Mouse (Mus musculus) heart, postnatal 0 days (tissue): ENCODE results near the gene Slc9b2. TPM values are rescaled to one million over a fixed set of nuclear protein-coding genes. Genes with fewer than 3 reads are reported as not detected.

Source experiments
- ATAC-seq: fragments of 200-750 bp; cut with Nextera tagmentation; 2 replicates; pipeline ENCODE4 v1.8.0; 2017; ENCODE audit warnings: low read depth, moderate number of reproducible peaks, moderate library complexity; ENCODE audit not compliant: insufficient read depth
- DNase-seq: peaks from one replicate; pipeline ENCODE4 v3.0.0-alpha.2; 2016; ENCODE audit warnings: low spot score
- H3K27ac ChIP-seq: fragments of 300-500 bp; sonication (generic); 2 replicates; pipeline ENCODE4 v1.5.1; 2014; ENCODE audit warnings: low read depth, mild to moderate bottlenecking
- H3K27me3 ChIP-seq: fragments of 300-500 bp; sonication (generic); 2 replicates; pipeline ENCODE4 v1.6.1; 2014; ENCODE audit warnings: low read length, mixed read lengths; ENCODE audit not compliant: control insufficient read depth, insufficient read depth
- H3K36me3 ChIP-seq: fragments of 300-500 bp; sonication (generic); replicated peaks from 2 replicates; pipeline ENCODE4 v1.6.1; 2014; ENCODE audit warnings: low read length, mixed read lengths; ENCODE audit not compliant: control insufficient read depth, insufficient read depth
- H3K4me1 ChIP-seq: fragments of 300-500 bp; sonication (generic); 2 replicates; pipeline ENCODE4 v1.6.1; 2014; ENCODE audit warnings: antibody characterized with exemption; ENCODE audit not compliant: control insufficient read depth, insufficient read depth
- H3K4me2 ChIP-seq: fragments of 300-500 bp; sonication (generic); 2 replicates; pipeline ENCODE4 v1.6.1; 2014; ENCODE audit warnings: low read depth, mild to moderate bottlenecking, low read length, moderate library complexity
- H3K4me3 ChIP-seq: fragments of 300-500 bp; sonication (generic); 2 replicates; pipeline ENCODE4 v1.5.1; 2014; ENCODE audit warnings: low read depth, low read length
- H3K9ac ChIP-seq: fragments of 300-500 bp; sonication (generic); replicated peaks from 2 replicates; pipeline ENCODE4 v1.6.1; 2014; ENCODE audit warnings: low read depth, low read length, mixed read lengths
- H3K9me3 ChIP-seq: fragments of 300-500 bp; sonication (generic); replicated peaks from 2 replicates; pipeline ENCODE4 v1.6.1; 2016; ENCODE audit warnings: low read length; ENCODE audit not compliant: control insufficient read depth
- CTCF ChIP-seq: IDR thresholded peaks from 2 replicates; pipeline ENCODE4 v1.5.1; 2016; ENCODE audit warnings: antibody characterized with exemption, control low read depth, low read depth
- EP300 ChIP-seq: IDR thresholded peaks from 2 replicates; pipeline ENCODE4 v1.6.1; 2016; ENCODE audit warnings: antibody characterized with exemption, low read depth
- WGBS: fragments of 180-500 bp; shearing (Covaris S2); extraction: QIAGEN DNeasy Blood & Tissue Kit; methylation state at CpG from one replicate; pipeline ENCODE4 v1.1.7; 2014; 5-methylcytosine and 5-hydroxymethylcytosine counted together
- polyA plus RNA-seq: library from polyadenylated mRNA; unstranded; fragments of >200 nt; fragmentation: Nextera tagmentation; extraction: Ambion mirVana; gene quantifications from 2 replicates; pipeline ENCODE4 v1.2.1, GENCODE M21; 2015
- total RNA-seq: library from RNA; depleted of rRNA; stranded (reverse); fragments of >200 nt; gene quantifications from 2 replicates; pipeline ENCODE4 v1.2.3, GENCODE M21; 2014; ENCODE audit warnings: low replicate concordance

Gene Slc9b2
- total and polyA plus RNA-seq, 2 experiments from 2014 or later: 0.11 TPM; not detected in 1

- ATAC-seq (no peak), DNase-seq (no peak)
- Histone ChIP-seq H3K27ac (no peak overlapping the region), H3K4me1 (no peaks in the 10 kb centered on the region; the same call in 1 of the 2 replicates), H3K4me3 (no peak overlapping the region), H3K9me3 (no peaks in the 10 kb centered on the region), H3K36me3 (no peaks in the 10 kb centered on the region), H3K4me2 (no peak overlapping the region), H3K9ac (no peak overlapping the region), H3K27me3 (no peaks in the 10 kb centered on the region)
- TF ChIP-seq CTCF: no peak
- TF ChIP-seq EP300: no peak
- 89% methylated on average over 1 of the region's 1 CpGs for WGBS
Measured at GRCm38 (mm10) chr3:135295559-135295958, 11.9 kb upstream of the Slc9b2 start.

- Histone ChIP-seq H3K27ac (no peak overlapping the region), H3K4me3 (no peak overlapping the region), H3K9ac (no peak overlapping the region), H3K4me2 (no peak overlapping the region), H3K27me3 (no peaks in the 10 kb centered on the region), H3K4me1 (no peaks in the 10 kb centered on the region; the same call in 1 of the 2 replicates), H3K9me3 (no peaks in the 10 kb centered on the region), H3K36me3 (no peaks in the 10 kb centered on the region)
- DNase-seq (no peak), ATAC-seq (no peak)
- 32% methylated on average over 3 of the region's 3 CpGs for WGBS
- TF ChIP-seq EP300 (no peak), CTCF (no peak)
Measured at GRCm38 (mm10) chr3:135298560-135298959, 8.9 kb upstream of the Slc9b2 start.

- Histone ChIP-seq H3K9me3 (no peaks in the 10 kb centered on the region), H3K4me1 (no peaks in the 10 kb centered on the region), H3K27me3 (no peaks in the 10 kb centered on the region), H3K4me3 (no peak overlapping the region), H3K36me3 (no peaks in the 10 kb centered on the region), H3K27ac (no peak overlapping the region), H3K4me2 (no peak overlapping the region), H3K9ac (no peak overlapping the region)
- WGBS: 58% methylated on average over 6 of the region's 6 CpGs
- DNase-seq (no peak), ATAC-seq (no peak)
- TF ChIP-seq CTCF: no peak
- TF ChIP-seq EP300: no peak
Measured at GRCm38 (mm10) chr3:135300081-135300480, 7.4 kb upstream of the Slc9b2 start.

GRCm38 (mm10) chr3:135304060-135304459 is 3.4 kb upstream of the Slc9b2 start:
- H3K4me1 ChIP-seq: no peaks in the 10 kb centered on the region
- H3K4me2 ChIP-seq: no peak overlapping the region
- 56% methylated on average over 6 of the region's 6 CpGs for WGBS
- H3K36me3 ChIP-seq: no peaks in the 10 kb centered on the region
- DNase-seq (no peak), ATAC-seq (no peak)
- H3K9me3 ChIP-seq: no peaks in the 10 kb centered on the region
- no peak overlapping the region for H3K27ac ChIP-seq
- H3K9ac ChIP-seq: no peak overlapping the region
- H3K4me3 ChIP-seq: no peak overlapping the region
- H3K27me3 ChIP-seq: peaks cover 4% of the 10 kb centered on the region; the same call in 1 of the 2 replicates
- TF ChIP-seq EP300 (no peak), CTCF (no peak)

GRCm38 (mm10) chr3:135304566-135304965 is 2.9 kb upstream of the Slc9b2 start:
- DNase-seq (no peak), ATAC-seq (no peak)
- WGBS: 47% methylated on average over 9 of the region's 9 CpGs

GRCm38 (mm10) chr3:135312916-135313491 is 5.5 kb downstream of the Slc9b2 start:
- Histone ChIP-seq H3K4me1 (no peaks in the 10 kb centered on the region), H3K9me3 (no peaks in the 10 kb centered on the region), H3K9ac (no peak overlapping the region), H3K4me3 (no peak overlapping the region), H3K36me3 (no peaks in the 10 kb centered on the region), H3K27ac (no peak overlapping the region), H3K4me2 (no peak overlapping the region), H3K27me3 (no peaks in the 10 kb centered on the region)
- 34% methylated on average over 2 of the region's 2 CpGs for WGBS
- DNase-seq: no peak
- no peak for ATAC-seq
- TF ChIP-seq CTCF: no peak
- no peak for TF ChIP-seq EP300

More at GRCm38 (mm10) chr3:135304566-135304965, 2.9 kb upstream of the Slc9b2 start:
- no peak overlapping the region for H3K4me2 ChIP-seq
- no peak overlapping the region for H3K27ac ChIP-seq
- H3K36me3 ChIP-seq: no peaks in the 10 kb centered on the region
- H3K9ac ChIP-seq: no peak overlapping the region
- no peak overlapping the region for H3K4me3 ChIP-seq
- TF ChIP-seq CTCF (no peak), EP300 (no peak)
- H3K9me3 ChIP-seq: no peaks in the 10 kb centered on the region
- H3K27me3 ChIP-seq: peaks cover 4% of the 10 kb centered on the region; the same call in 1 of the 2 replicates
- no peaks in the 10 kb centered on the region for H3K4me1 ChIP-seq
